Mouse (Mus musculus) 3134 (cell line): ENCODE data around the gene Hoxa6.

Experiments
- DNase-seq: peaks from one replicate; pipeline ENCODE4 v3.0.0-alpha.2; 2011; ENCODE audit warnings: low spot score; ENCODE audit not compliant: insufficient read length; ENCODE audit errors: extremely low read depth

Gene Hoxa6

DNA sequence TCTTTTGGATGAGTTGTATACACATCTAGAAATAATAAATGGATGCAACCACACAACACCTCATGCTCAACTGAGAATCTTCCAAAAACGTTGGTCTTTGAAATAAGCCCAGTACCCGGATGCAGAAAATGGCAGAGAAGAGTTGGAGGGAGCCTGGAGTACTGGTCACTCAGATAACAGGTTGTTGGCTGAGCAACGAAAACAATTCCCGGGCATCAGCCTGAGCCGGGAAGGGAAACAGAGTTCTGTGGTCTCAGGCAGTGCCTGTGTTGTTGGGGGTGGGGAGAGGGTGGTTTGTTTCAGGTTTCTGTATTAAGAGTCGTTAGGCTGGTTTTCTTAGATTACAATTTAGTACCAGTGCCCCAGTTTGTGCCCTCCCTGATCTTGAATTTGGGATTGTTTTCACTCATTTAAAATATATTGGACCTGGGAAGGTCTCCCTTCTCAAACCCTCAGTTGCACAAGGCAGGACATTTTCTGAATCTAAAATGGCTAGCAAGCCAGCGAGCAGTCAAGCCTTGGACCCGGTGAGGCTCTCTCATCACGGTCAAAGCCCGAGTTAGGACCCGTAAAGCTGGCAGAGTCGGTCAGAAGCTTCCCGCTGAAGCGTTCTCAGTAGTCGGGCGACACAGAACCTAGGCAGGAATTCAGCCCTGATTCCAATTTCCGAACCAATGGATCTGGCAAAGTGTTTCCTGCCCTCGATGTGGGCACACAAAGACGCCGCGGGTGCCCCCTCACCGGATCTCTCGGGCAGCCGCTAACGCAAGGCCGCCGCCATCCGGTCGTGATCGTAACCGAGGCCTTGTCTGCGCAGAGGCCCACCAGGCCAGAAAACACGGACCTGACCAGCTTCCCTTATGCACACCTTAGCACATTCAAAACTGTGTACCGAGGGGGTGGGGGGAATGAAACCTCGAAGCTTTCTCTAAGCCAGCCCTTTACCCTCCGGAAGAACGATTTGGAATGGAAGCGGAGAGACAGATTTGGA is 20.2 kb upstream of the Hoxa6 start:
- DNase-seq = no peak

DNA sequence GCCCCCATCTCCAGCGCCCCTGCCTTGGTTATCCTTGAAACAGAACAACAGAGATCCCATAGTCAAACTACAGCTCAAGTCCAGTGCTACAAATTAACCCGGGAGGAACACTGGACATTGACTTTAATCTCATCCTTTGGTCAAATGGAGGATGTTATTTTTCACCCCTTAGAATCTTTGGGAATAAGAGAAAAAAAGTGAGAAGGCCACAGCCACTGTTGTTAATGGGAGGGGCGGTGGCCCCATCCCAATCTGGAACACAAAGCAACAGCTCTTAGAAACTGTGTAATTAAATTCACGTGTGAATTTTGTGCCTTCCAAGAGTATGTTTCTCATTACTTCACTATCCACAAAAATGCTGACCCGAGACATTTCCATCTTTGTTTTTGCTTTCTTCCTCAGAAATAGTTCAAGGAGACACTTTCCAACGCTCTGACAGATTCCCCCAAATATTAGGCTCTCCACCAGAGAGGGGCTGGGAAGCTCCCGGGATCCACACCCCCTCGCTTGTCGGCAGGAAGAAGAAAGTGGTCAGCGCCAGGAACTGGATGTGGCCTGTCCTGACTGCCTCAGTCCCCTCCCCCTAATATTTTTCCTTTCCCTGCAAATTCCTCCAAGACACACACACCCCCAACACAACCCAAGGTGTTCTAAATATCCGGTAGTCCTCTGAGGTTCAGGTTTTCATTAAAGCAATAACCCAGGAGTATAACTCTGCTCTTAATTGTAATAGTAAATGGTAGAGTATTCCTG is 19.1 kb upstream of the Hoxa6 start:
- no peak for DNase-seq

DNA sequence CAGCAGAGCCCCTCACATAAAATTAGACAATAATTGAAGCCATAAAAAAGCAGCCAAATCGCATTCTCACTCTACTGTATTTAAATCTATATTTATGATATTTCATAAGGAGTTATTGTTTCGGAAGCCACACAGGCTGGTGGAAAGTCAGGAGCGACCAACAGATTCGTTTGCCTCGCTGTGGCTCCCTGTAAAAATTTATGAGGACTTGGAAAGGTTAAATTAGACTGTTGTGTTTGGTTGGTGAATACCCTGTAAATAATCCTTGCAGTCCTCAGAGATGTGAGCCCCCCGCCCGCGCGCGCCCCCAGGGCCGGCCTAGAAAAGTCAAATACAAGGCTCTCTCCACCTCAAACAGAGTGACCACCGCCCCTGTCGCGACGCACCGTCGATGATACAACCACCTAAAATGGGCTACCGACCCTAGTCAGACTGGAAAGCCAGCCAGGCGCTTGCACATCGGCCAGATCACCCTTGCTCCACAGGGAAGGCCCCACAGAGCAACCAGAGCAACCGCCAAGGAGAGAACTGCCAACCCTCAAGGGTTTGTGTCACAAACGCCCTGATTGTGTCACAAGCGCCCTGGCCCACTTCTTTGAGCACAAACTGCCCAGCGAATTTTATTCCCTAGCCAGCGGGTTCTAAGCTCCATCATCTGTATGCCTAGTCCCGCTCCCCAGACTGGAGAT is 18.2 kb upstream of the Hoxa6 start:
- no peak for DNase-seq

DNA sequence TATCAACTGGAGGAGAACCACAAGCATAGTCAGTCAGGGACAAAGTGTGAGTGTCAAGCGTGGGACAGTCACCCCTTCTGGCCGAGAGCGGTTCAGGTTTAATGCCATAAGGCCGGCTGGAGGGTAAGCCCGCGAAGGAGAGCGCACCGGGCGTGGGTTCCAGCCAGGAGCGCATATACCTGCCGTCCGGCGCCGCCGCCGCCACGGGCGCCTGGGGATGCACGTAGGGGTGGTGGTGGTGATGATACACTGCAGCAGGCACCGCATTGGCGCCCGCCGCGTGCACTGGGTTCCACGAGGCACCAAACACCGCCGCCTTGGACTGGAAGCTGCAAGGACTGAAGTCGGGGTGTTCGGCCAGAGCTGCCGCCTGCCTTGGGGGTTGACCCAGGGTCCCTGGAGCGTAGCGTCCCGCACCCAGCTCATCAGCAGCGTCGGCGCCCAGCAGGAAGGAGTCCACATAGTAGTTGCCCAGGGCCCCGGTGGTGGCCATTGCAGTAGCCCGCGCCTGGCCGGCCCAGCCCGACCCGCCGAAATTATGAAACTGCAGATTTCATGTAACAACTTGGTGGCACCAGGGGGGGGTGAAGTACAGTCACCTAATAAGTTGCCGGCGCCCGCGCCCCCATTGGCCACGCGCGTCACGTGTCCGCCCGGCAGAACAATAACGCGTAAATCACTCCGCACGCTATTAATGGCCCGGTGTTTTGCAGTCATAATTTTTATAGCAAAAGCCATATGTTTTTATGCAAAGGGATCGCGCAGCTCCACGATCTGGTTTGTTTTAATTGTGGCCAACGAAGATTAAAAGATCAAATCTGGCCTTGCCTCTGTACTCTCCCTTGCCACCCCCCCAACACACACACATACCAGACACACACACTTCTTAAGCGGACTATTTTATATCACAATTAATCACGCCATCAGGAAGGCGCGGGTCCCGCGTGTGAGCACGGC is 17.4 kb upstream of the Hoxa6 start:
- DNase-seq = peak; percentile 84

DNA sequence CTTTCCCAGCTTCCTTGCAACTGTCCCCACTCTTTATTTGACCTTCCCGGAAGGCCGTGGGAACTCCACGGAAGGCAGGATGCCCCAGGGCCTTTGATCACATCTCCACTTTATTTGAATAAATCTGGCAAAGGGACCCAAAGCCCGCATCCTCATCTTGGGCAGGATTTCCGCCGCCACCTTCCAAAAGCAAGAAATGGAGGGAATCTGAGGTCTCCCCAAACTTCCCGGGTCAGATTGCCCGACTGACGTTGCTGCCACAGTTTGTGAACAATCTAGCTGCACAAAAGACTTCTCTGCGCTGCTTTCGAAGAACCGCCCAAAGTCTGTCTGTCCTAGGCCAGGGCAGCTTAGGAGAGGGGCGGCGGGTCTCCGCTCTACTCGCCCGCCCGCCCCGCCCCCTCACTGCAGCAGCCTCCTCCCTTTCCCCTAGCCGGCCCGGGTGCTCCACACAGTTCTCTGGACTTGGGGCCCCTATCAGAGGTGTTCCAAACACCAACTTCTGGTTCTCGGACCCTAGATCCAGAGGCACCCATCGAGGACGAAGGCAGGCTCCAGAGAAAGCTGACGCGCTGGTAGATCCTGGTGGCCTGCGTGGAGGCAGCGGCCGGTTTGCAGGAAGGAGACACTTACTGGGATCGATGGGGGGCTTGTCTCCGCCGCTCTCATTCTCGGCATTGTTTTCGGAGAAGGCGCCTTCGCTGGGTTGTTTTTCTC is 16.5 kb upstream of the Hoxa6 start:
- DNase-seq = no peak

DNA sequence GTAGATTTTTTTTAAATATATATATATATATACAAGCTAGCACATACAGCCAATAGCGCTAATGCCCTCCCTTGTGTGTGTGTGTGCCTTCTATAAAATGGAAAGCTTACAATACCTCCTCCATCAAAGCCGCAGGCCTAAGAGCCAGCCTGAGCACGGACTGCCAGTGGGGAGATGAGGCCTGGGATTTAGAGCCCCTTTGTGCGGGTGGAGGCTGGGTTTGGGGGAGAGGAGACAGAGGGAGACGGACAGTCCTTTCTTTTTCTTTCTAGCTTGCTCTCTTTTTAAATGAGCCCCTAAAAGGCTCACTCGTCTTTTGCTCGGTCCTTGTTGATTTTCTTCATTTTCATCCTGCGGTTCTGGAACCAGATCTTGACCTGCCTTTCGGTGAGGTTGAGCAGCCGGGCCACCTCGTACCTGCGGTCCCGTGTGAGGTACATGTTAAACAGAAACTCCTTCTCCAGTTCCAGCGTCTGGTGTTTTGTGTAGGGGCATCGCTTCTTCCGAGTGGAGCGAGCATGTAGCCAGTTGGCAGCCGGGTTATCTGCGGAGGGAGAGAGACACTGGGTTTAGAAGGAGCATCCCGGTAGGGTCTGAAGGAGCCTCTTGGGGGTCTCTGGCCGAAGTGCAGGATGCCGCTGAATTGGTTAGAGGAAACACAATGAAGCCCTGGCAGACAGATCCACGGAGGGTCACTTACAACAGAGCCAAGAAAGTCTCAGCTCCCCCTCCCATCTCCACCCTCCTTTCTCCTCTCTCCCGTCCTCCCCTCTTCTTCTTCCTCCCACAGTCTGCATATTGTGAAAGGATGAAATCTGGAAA is 15.6 kb upstream of the Hoxa6 start:
- no peak for DNase-seq

DNA sequence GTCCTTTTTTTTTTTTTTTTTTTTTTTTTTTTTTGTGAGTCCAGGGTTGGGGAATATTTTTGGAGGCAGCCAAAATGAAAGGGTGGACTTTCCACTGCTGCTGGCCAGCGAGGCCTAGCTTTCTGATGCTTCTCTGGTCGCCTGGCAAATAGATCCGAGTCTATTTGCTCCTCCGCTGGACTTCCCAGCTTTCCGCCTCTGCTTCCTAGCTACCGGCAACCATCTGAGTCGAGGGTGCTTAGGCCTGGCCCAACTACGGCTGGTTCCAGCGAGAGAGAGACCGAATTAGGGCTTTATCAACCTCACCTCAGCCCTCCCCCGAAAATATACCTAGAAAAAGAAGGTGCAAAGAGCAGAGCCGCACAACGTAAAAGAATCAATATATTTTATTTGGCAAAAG is 14.2 kb upstream of the Hoxa6 start:
- DNase-seq = no peak

DNA sequence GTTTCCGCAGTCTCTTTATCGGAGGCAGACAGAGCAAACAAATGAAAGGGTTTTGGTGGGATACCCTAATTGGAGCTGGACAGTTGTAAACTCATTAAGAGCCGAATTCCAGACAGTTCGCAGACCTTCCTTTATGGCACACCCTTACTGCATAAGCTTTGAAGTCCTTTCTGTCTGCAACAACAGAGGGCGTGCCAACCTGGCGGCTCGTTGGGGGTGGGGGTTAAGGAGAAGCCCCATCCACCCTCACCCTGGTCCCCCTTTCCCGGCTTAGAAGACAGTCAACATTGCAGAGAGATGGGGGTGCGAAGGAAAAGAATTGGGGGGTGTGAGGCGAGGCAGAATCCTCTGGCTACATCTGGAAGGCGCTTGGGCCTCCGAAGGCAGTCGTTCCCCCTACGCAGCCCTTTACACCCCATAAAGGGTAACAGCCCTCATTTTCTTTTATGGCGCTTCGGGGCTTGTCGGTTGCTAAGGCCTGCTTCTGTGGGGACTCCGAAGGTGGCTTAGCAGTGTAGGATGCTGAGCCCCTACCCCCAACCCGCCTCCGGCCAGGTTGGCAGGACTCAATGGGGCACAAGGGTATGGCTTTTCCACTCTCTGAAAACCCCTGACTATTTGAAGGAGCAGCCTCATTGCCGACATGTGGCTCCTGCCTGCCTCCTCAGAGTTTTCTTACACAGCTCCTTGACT is 13.6 kb upstream of the Hoxa6 start:
- DNase-seq = no peak

DNA sequence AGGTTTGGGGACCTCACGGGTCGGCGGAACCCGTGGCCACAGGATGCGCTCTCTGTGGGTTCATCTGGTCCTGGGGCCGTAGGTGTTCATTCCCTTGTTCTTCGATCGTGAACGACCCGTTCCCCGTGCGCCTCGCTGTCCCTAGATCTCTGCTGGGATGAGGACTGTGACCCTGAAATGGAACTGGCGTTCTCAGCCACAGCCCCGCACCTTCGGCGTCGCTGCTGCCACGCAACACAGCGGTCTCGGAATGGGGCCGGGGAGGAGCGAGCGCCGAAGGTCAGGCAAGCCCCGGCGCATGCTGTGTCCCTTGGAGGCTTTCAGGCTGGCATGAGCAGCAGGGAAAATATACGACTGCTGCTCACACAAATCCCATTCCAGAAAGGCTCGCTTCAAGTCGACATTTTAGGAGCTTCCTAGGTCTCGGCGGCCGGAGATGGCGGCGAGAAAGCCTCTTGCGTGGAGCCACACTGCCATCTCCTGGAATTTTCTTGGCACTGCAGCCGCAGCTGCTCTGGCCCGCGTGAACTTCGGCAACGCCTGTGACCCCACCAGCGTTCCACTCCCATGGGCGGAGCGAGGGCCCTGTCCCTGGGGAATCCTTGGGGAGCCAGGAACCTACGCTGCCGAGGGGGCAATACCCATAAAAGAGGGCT is 12.9 kb upstream of the Hoxa6 start, which contains the start of gene Hoxa7:
Hoxa7 (minus strand) TSS at position 518 of the 656 bp plus-strand sequence.
- DNase-seq = peak; percentile 83

DNA sequence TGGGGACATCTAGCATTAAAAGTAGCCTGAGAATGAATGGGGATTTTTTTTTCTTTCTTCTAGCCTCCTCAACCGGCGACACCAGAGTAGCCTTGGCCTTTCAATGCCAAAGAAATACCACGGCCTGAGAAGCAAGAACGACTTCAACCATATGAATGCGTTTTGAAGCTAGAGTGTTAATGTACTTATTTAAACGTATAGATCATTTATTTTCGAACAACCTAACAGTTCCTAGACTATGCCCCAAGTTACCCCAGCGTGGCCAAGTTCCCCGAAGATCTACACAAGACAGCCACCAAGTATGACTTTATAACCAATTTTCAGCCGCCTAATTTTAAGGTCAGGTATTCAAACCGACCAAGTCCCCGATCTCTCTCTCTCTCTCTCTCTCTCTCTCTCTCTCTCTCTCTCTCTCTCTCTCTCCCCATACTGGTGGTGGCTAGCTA is 12.4 kb upstream of the Hoxa6 start:
- no peak for DNase-seq

DNA sequence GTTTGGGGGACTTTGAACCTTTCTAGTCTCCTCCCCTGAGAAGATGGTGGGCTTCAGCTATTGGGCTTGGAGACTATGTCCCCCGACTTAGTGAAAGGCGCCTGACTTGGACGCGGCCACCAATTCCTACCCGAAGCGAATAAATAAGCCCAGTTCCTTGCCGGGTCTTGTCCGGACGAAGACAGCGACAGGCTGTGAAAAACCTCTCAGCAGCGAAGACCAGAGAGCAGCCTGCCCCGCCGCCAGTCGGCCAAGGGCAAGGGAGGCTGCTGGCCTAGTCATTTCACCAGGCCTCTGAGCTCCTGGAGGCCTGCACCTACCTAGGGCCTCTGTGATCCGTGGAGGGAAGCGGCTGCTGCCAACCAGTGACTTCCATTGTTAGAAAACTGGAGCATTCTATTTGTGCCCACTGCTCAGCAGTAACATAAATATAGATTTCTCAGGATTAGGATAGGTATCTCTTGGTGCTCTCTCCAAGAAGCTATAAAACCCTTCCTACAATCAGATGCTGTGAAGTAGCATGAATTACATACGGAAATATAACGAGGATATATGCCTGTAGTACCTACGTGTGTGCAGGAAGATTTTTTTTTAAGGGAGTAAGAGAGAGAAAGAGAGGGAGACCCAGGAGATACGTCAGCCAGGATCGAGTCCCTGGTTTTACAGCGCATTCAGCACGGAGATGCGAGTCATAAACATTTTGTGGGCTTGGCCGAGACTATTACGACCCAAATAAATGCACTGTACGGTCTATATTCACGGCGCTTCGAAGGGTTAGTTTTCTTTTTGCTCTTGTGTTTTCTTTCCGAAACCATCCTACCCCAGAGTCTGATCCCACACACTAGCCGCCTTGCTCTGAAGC is 11.7 kb upstream of the Hoxa6 start:
- DNase-seq = no peak

DNA sequence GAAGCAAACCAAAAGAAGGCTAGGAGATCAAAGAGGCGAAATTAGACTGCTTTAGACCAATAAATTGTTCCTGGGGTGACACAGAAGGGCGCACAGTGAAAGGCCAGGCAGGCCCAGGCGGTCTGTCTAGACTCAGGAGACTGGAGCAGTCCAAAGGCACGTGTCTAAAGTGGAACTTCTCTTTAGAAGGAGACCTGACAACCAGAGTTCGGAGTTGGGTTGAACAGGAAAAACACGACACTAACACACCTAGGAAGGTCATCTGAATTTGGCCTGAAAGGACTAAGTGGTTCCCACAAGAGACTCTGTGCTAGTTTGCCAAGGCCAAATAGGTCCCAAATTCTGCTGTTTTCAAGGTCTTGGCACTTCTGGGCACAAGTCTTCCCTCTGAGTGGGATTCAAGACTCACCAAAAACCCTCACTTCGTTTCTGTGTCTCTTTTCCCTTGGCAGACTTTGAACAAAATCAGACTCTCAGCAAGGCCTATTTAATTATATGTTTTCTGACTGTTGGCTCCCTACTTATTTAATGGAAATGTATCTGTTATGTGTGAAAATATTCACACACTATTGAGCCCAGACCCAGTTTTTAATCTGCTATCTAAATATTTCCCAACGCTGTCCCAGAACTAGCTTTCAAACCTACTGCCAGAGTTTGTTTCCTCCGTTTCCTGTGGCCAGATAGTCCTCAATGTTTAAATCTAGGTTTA is 10.9 kb upstream of the Hoxa6 start:
- no peak for DNase-seq

DNA sequence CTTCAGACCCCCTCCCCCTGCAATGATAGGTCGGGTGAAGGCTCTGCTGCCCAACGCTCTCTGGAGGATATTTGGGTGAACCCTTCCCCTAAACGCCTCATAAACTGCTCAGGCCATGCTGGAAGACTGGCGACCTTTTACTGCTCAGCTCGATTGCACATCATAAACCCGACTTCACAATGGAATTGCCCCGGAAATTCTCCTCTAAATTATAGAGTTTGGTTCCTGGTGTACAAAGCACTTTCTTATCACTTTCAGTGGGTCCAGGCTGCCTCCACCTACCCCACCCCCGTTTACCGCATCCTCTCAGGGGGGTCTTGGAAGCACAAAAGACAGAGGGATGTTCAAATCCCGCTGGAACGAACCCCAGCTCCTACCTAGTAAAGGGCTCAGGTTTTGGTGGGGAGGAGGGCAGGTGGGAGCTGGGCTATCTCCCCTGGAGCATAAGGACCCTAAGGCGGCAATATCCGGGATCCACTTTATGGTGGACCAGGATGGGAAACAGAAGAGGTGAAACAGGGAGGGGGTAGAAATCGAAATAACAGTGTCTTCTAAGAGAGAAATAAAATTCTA is 10.2 kb upstream of the Hoxa6 start:
- DNase-seq = no peak

DNA sequence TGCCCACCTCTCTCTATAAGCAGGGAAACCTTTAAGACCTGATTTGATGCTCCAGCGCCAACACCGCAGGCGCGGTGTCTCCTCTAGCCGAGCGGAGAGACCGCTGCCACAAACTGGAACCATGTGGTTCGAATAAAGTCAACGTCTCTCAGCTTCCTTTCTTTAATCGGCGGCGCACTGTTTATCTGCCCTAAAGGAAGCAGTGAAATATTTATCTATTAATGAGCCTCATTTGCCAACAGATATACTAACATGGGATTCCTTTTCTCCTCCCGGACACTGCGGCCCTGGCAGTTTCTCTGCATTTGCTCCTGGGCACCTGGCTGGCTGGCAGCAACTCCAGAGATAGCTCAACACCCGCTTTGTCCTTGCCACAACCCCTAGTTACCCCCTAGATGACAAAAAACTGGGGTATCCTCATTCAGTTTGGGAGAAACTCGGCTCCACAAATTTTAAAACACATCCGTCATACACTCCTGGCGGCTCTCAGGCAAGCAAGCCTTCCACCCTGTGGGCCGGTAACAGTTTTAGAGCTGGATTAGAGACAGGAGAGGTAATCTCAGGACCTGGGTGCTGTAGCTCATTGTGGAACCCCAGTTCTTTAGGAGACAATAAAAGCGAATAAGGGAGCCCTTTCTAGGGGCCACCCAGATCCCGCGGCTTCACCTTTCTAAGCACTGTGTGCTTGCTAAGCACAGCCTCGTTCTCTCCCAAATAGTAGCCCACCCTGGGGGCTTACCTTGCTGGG is 9.5 kb upstream of the Hoxa6 start:
- no peak for DNase-seq

DNA sequence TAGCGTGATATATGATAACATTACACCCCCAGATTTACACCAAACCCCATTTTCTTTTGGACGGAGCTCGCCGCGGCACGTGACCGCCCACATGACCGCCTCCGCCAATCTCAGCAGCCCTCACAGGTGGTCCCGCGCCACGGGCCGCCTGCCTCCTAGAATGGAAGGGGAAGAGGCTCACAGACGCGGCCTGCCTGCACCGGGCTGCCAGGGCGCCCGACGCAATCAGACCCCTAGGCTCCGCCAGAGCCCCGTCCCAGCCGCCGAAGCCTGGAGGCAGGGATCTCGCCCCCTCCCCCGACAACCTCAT is 8.9 kb upstream of the Hoxa6 start:
- DNase-seq = no peak
